Mouse (Mus musculus) neural tube, embryonic 12.5 days (tissue): Measurements from ENCODE around the gene Letm1. TPM values are rescaled to one million over a fixed set of nuclear protein-coding genes. Genes with fewer than 3 reads are reported as not detected.

Experiments
- ATAC-seq: fragments of 200-750 bp; cut with Nextera tagmentation; 2 replicates; pipeline ENCODE4 v1.8.0; 2017; ENCODE audit warnings: low read depth, mild to moderate bottlenecking, moderate TSS enrichment, moderate library complexity; ENCODE audit not compliant: low FRiP score
- H3K27ac ChIP-seq: fragments of 300-500 bp; sonication (generic); 2 replicates; pipeline ENCODE4 v1.5.1; 2016
- H3K27me3 ChIP-seq: fragments of 300-500 bp; sonication (generic); replicated peaks from 2 replicates; pipeline ENCODE4 v1.6.1; 2016; ENCODE audit warnings: mild to moderate bottlenecking
- H3K36me3 ChIP-seq: fragments of 300-500 bp; sonication (generic); 2 replicates; pipeline ENCODE4 v1.6.1; 2016; ENCODE audit warnings: mild to moderate bottlenecking
- H3K4me1 ChIP-seq: fragments of 300-500 bp; sonication (generic); 2 replicates; pipeline ENCODE4 v1.6.1; 2016
- H3K4me2 ChIP-seq: fragments of 300-500 bp; sonication (generic); replicated peaks from 2 replicates; pipeline ENCODE4 v1.6.1; 2016; ENCODE audit warnings: mild to moderate bottlenecking
- H3K4me3 ChIP-seq: fragments of 300-500 bp; sonication (generic); 2 replicates; pipeline ENCODE4 v1.5.1; 2016
- H3K9ac ChIP-seq: fragments of 300-500 bp; sonication (generic); 2 replicates; pipeline ENCODE4 v1.6.1; 2016; ENCODE audit warnings: mild to moderate bottlenecking
- H3K9me3 ChIP-seq: fragments of 300-500 bp; sonication (generic); 2 replicates; pipeline ENCODE4 v1.6.1; 2016; ENCODE audit warnings: mild to moderate bottlenecking
- WGBS: fragments of 180-500 bp; shearing (Covaris S2); methylation state at CpG from one replicate; pipeline ENCODE4 v1.1.7; 2016; 5-methylcytosine and 5-hydroxymethylcytosine counted together
- polyA plus RNA-seq: library from polyadenylated mRNA; unstranded; fragments of >200 nt; fragmentation: Nextera tagmentation; extraction: Ambion mirVana; gene quantifications from 2 replicates; pipeline ENCODE4 v1.2.1, GENCODE M21; 2016

Letm1 gene
- polyA plus RNA-seq, 1 experiment from 2014 or later, result 57.2 TPM

- 64% methylated on average over 9 of the region's 9 CpGs for WGBS
- Histone ChIP-seq H3K4me2 (no peak overlapping the region), H3K27ac (no peak overlapping the region), H3K4me3 (no peak overlapping the region), H3K9ac (no peak overlapping the region), H3K4me1 (no peaks in the 10 kb centered on the region), H3K9me3 (no peaks in the 10 kb centered on the region), H3K36me3 (peaks cover 68% of the 10 kb centered on the region), H3K27me3 (no peaks in the 10 kb centered on the region)
- no peak for ATAC-seq
These were observed 46.4 kb downstream of the Letm1 start for GRCm38 (mm10) chr5:33736230-33736629.

- peaks cover 69% of the 10 kb centered on the region for H3K36me3 ChIP-seq
- peaks cover under 1% of the 10 kb centered on the region; the same call in 1 of the 2 replicates for H3K4me1 ChIP-seq
These were observed 47.1 kb downstream of the Letm1 start for GRCm38 (mm10) chr5:33735412-33736092.

GRCm38 (mm10) chr5:33733837-33734236, 48.8 kb downstream of the Letm1 start:
- Histone ChIP-seq H3K9me3 (no peaks in the 10 kb centered on the region), H3K4me1 (peaks cover 6% of the 10 kb centered on the region; the same call in 1 of the 2 replicates), H3K9ac (no peak overlapping the region), H3K27ac (no peak overlapping the region), H3K4me3 (no peak overlapping the region), H3K27me3 (no peaks in the 10 kb centered on the region; the same call in 1 of the 2 replicates), H3K4me2 (no peak overlapping the region), H3K36me3 (peaks cover 72% of the 10 kb centered on the region)
- 94% methylated on average over 12 of the region's 12 CpGs for WGBS
- no peak for ATAC-seq

More at GRCm38 (mm10) chr5:33735412-33736092, 47.1 kb downstream of the Letm1 start:
- Histone ChIP-seq H3K9ac (no peak overlapping the region), H3K9me3 (no peaks in the 10 kb centered on the region), H3K27me3 (no peaks in the 10 kb centered on the region), H3K27ac (no peak overlapping the region), H3K4me3 (no peak overlapping the region), H3K4me2 (no peak overlapping the region)
- ATAC-seq, result no peak
- WGBS, result 91% methylated on average over 16 of the region's 16 CpGs

- Histone ChIP-seq H3K27me3 (no peaks in the 10 kb centered on the region; the same call in 1 of the 2 replicates), H3K27ac (no peak overlapping the region), H3K9me3 (no peaks in the 10 kb centered on the region), H3K9ac (no peak overlapping the region), H3K4me3 (no peak overlapping the region), H3K36me3 (peaks cover 81% of the 10 kb centered on the region), H3K4me1 (peaks cover 14% of the 10 kb centered on the region; the same call in 1 of the 2 replicates), H3K4me2 (no peak overlapping the region)
- ATAC-seq, result no peak
- 51% methylated on average over 21 of the region's 21 CpGs for WGBS
These were observed 51.6 kb downstream of the Letm1 start for GRCm38 (mm10) chr5:33731051-33731450.

GRCm38 (mm10) chr5:33730516-33730915, 52.1 kb downstream of the Letm1 start:
- H3K4me1 ChIP-seq, result peaks cover 20% of the 10 kb centered on the region
- no peak for ATAC-seq
- H3K4me2 ChIP-seq, result no peak overlapping the region
- peaks cover 78% of the 10 kb centered on the region for H3K36me3 ChIP-seq
- no peak overlapping the region for H3K4me3 ChIP-seq
- H3K27ac ChIP-seq, result no peak overlapping the region
- H3K9ac ChIP-seq, result no peak overlapping the region
- H3K9me3 ChIP-seq, result no peaks in the 10 kb centered on the region
- H3K27me3 ChIP-seq, result peaks cover 2% of the 10 kb centered on the region; the same call in 1 of the 2 replicates
- 39% methylated on average over 5 of the region's 5 CpGs for WGBS

GRCm38 (mm10) chr5:33728841-33729240, 53.8 kb downstream of the Letm1 start:
- H3K9me3 ChIP-seq, result no peaks in the 10 kb centered on the region
- no peak overlapping the region for H3K9ac ChIP-seq
- H3K4me1 ChIP-seq, result peaks cover 35% of the 10 kb centered on the region
- no peak for ATAC-seq
- 76% methylated on average over 7 of the region's 7 CpGs for WGBS
- no peak overlapping the region for H3K27ac ChIP-seq
- no peak overlapping the region for H3K4me3 ChIP-seq
- H3K36me3 ChIP-seq, result peaks cover 61% of the 10 kb centered on the region
- H3K27me3 ChIP-seq, result peaks cover 9% of the 10 kb centered on the region; the same call in 1 of the 2 replicates
- no peak overlapping the region for H3K4me2 ChIP-seq

- 80% methylated on average over 1 of the region's 1 CpGs for WGBS
- no peak for ATAC-seq
- Histone ChIP-seq H3K36me3 (peaks cover 41% of the 10 kb centered on the region), H3K4me1 (peaks cover 44% of the 10 kb centered on the region), H3K9me3 (no peaks in the 10 kb centered on the region), H3K4me3 (no peak overlapping the region), H3K27me3 (peaks cover 9% of the 10 kb centered on the region; the same call in 1 of the 2 replicates), H3K4me2 (peak overlapping the region; percentile 96), H3K9ac (no peak overlapping the region), H3K27ac (no peak overlapping the region)
These were observed 55.7 kb downstream of the Letm1 start for GRCm38 (mm10) chr5:33726891-33727290.

- Histone ChIP-seq H3K27me3 (peaks cover 9% of the 10 kb centered on the region; the same call in 1 of the 2 replicates), H3K4me3 (peak overlapping the region; percentile 7; the same call in 1 of the 2 replicates), H3K27ac (no peak overlapping the region), H3K9ac (peak overlapping the region; percentile 26; the same call in 1 of the 2 replicates), H3K4me2 (peak overlapping the region; percentile 96), H3K4me1 (peaks cover 48% of the 10 kb centered on the region), H3K9me3 (no peaks in the 10 kb centered on the region), H3K36me3 (peaks cover 35% of the 10 kb centered on the region)
- 79% methylated on average over 7 of the region's 7 CpGs for WGBS
- ATAC-seq, result no peak
These were observed 56.5 kb downstream of the Letm1 start for GRCm38 (mm10) chr5:33726081-33726647.

- H3K27ac ChIP-seq, result peak overlapping the region; percentile 57; the same call in 1 of the 2 replicates
- peak overlapping the region; percentile 78 for H3K4me3 ChIP-seq
- no peaks in the 10 kb centered on the region for H3K9me3 ChIP-seq
- peak overlapping the region; percentile 81 for H3K9ac ChIP-seq
- H3K4me1 ChIP-seq, result peaks cover 51% of the 10 kb centered on the region
- H3K4me2 ChIP-seq, result peak overlapping the region; percentile 96
- peaks cover 12% of the 10 kb centered on the region for H3K36me3 ChIP-seq
- 0 out of 2 replicates have a peak, but pooled peaks cover 9% of the 10 kb centered on the region for H3K27me3 ChIP-seq
- ATAC-seq, result peak; percentile 35
- 1% methylated on average over 36 of the region's 36 CpGs for WGBS
These were observed 58.8 kb downstream of the Letm1 start for GRCm38 (mm10) chr5:33723641-33724465.

- peak overlapping the region; percentile 96 for H3K4me2 ChIP-seq
- H3K36me3 ChIP-seq, result peaks cover 7% of the 10 kb centered on the region
- H3K27ac ChIP-seq, result peak overlapping the region; percentile 57; the same call in 1 of the 2 replicates
- ATAC-seq, result peak; percentile 17; the same call in 1 of the 2 replicates
- WGBS, result under 1% methylated on average over 61 of the region's 61 CpGs
- peak overlapping the region; percentile 78 for H3K4me3 ChIP-seq
- 0 out of 2 replicates have a peak, but pooled peaks cover 9% of the 10 kb centered on the region for H3K27me3 ChIP-seq
- no peaks in the 10 kb centered on the region for H3K9me3 ChIP-seq
- H3K9ac ChIP-seq, result peak overlapping the region; percentile 81
- H3K4me1 ChIP-seq, result peaks cover 55% of the 10 kb centered on the region
These were observed 59.5 kb downstream of the Letm1 start for GRCm38 (mm10) chr5:33723019-33723640.

GRCm38 (mm10) chr5:33722266-33723018, 60.2 kb downstream of the Letm1 start:
- peak overlapping the region; percentile 81 for H3K9ac ChIP-seq

More at GRCm38 (mm10) chr5:33722266-33723018, 60.2 kb downstream of the Letm1 start:
- peaks cover under 1% of the 10 kb centered on the region; the same call in 1 of the 2 replicates for H3K36me3 ChIP-seq
- H3K4me3 ChIP-seq, result peak overlapping the region; percentile 78
- under 1% methylated on average over 51 of the region's 53 CpGs for WGBS
- ATAC-seq, result peak; percentile 27
- peak overlapping the region; percentile 96 for H3K4me2 ChIP-seq
- no peaks in the 10 kb centered on the region for H3K9me3 ChIP-seq
- H3K27ac ChIP-seq, result peak overlapping the region; percentile 57; the same call in 1 of the 2 replicates
- peaks cover 55% of the 10 kb centered on the region for H3K4me1 ChIP-seq
- 0 out of 2 replicates have a peak, but pooled peaks cover 9% of the 10 kb centered on the region for H3K27me3 ChIP-seq
